Mouse (Mus musculus) megakaryocyte, embryonic 14.5 days (primary cell): Measurements from ENCODE around the gene Emp1.

Source experiments
- FLI1 ChIP-seq: IDR thresholded peaks from 2 replicates; pipeline ENCODE4 v1.6.1; 2012; ENCODE audit warnings: low read length, inconsistent platforms, mixed read lengths
- GATA1 ChIP-seq: IDR thresholded peaks from 3 replicates; pipeline ENCODE4 v1.6.1; 2012; ENCODE audit warnings: mixed read lengths, low read length, inconsistent platforms, borderline replicate concordance

GRCm38 (mm10) chr6:135352537-135352936, 9.8 kb upstream of the Emp1 start:
- TF ChIP-seq GATA1 (no peak), FLI1 (no peak)
